Mouse (Mus musculus) lung, postnatal 25 days (tissue): ENCODE data around the gene Jag1.
A peak's percentile ranks its signal among the peaks of the same experiment; 100 is the strongest.

Source experiments
- DNase-seq: peaks from one replicate; pipeline ENCODE4 v3.0.0; 2022; ENCODE audit warnings: low spot score

The Jag1 gene

GRCm38 (mm10) chr2:137063829-137064228 is 52.6 kb downstream of the Jag1 start:
- DNase-seq = no peak

GRCm38 (mm10) chr2:137049906-137050305 is 66.5 kb downstream of the Jag1 start:
- no peak for DNase-seq

- DNase-seq = peak; percentile 19
Measured at GRCm38 (mm10) chr2:137049367-137049766, 67.1 kb downstream of the Jag1 start.

- no peak for DNase-seq
Measured at GRCm38 (mm10) chr2:137044122-137044521, 72.3 kb downstream of the Jag1 start.
